Mouse (Mus musculus): ENCODE data around the gene Acacb.

- TF ChIP-seq POLR2A (IDR thresholded peaks at IDR 0.05; ENCODE audit: control insufficient read depth, low read depth, low read length) (no peak), CTCF (IDR thresholded peaks at IDR 0.05; ENCODE audit: control insufficient read depth, insufficient read depth, insufficient replicate concordance, low read depth, low read length) (no peak)
These were observed 79.7 kb downstream of the Acacb start for GRCm38 (mm10) chr5:114226051-114226450.

Measured in testis, adult 2 months (tissue).